Mouse (Mus musculus): ENCODE data around the gene Ccdc113.

GRCm38 (mm10) chr8:95505606-95506005, 28.3 kb upstream of the Ccdc113 start:
- TF ChIP-seq GABPA (IDR thresholded peaks at IDR 0.05; ENCODE audit: insufficient replicate concordance, low read depth, low read length) (no peak), MAFK (IDR thresholded peaks at IDR 0.05; ENCODE audit: insufficient replicate concordance, low read length) (no peak), JUN (IDR thresholded peaks at IDR 0.05; ENCODE audit: insufficient read depth, low read depth, low read length) (no peak), CTCF (conservative IDR thresholded peaks at IDR 0.05 in 1 of 2, IDR thresholded peaks at IDR 0.05 in 1 of 2; ENCODE audit: low read depth in 2 of 2, low read length in 2 of 2) (no peak), ETS1 (conservative IDR thresholded peaks at IDR 0.05; ENCODE audit: low read depth, low read length) (no peak)

All from CH12.LX (cell line).